Mouse (Mus musculus) right cerebral cortex, postnatal 14 days (tissue): ENCODE results near the gene Col12a1.
"Not testable (repeated sequence)": the region's sequence is repeated elsewhere in the genome, so short reads cannot be mapped to it uniquely, and the experiment has no call there.

Experiments used
- DNase-seq: peaks from one replicate; pipeline ENCODE4 v3.0.0; 2022

Gene Col12a1

GRCm38 (mm10) chr9:79689342-79689741 is 29.3 kb downstream of the Col12a1 start:
- no peak for DNase-seq

GRCm38 (mm10) chr9:79687227-79687626 is 31.4 kb downstream of the Col12a1 start:
- no peak for DNase-seq

GRCm38 (mm10) chr9:79686049-79686448 is 32.6 kb downstream of the Col12a1 start:
- no peak for DNase-seq

GRCm38 (mm10) chr9:79680453-79681240 is 38.0 kb downstream of the Col12a1 start:
- DNase-seq: no peak

GRCm38 (mm10) chr9:79668806-79669205 is 49.8 kb downstream of the Col12a1 start:
- not testable (repeated sequence) for DNase-seq

GRCm38 (mm10) chr9:79653327-79654150 is 65.1 kb downstream of the Col12a1 start:
- DNase-seq: no peak

- no peak for DNase-seq
These were observed 70.0 kb downstream of the Col12a1 start for GRCm38 (mm10) chr9:79648587-79648986.

- DNase-seq: no peak
These were observed 72.9 kb downstream of the Col12a1 start for GRCm38 (mm10) chr9:79645757-79646156.

- DNase-seq: no peak
These were observed 79.1 kb downstream of the Col12a1 start for GRCm38 (mm10) chr9:79639430-79640090.

GRCm38 (mm10) chr9:79637879-79638278 is 80.8 kb downstream of the Col12a1 start:
- no peak for DNase-seq

GRCm38 (mm10) chr9:79634076-79634475 is 84.6 kb downstream of the Col12a1 start:
- no peak for DNase-seq

GRCm38 (mm10) chr9:79631186-79631585 is 87.4 kb downstream of the Col12a1 start:
- no peak for DNase-seq

- DNase-seq: no peak
These were observed 99.6 kb downstream of the Col12a1 start for GRCm38 (mm10) chr9:79618839-79619597.

GRCm38 (mm10) chr9:79617336-79617735 is 101.3 kb downstream of the Col12a1 start:
- no peak for DNase-seq

- DNase-seq: no peak
These were observed 102.6 kb downstream of the Col12a1 start for GRCm38 (mm10) chr9:79616040-79616439.

GRCm38 (mm10) chr9:79610286-79610685 is 108.3 kb downstream of the Col12a1 start:
- DNase-seq: no peak

GRCm38 (mm10) chr9:79609661-79610060 is 109.0 kb downstream of the Col12a1 start:
- no peak for DNase-seq

- DNase-seq: no peak
These were observed 109.8 kb downstream of the Col12a1 start for GRCm38 (mm10) chr9:79608795-79609194.

- DNase-seq: no peak
These were observed 110.5 kb downstream of the Col12a1 start for GRCm38 (mm10) chr9:79608062-79608531.

GRCm38 (mm10) chr9:79606122-79606521 is 112.5 kb downstream of the Col12a1 start:
- no peak for DNase-seq

- no peak for DNase-seq
These were observed 112.9 kb downstream of the Col12a1 start for GRCm38 (mm10) chr9:79605722-79606121.

- no peak for DNase-seq
These were observed 114.1 kb downstream of the Col12a1 start for GRCm38 (mm10) chr9:79604546-79604945.

- no peak for DNase-seq
These were observed 115.2 kb downstream of the Col12a1 start for GRCm38 (mm10) chr9:79603448-79603847.
